Mouse (Mus musculus): ENCODE data around the gene Grid1.

GRCm38 (mm10) chr14:34821131-34821790, 1.4 kb downstream of the Grid1 start:
- TF ChIP-seq CTCF (IDR thresholded peaks at IDR 0.05; ENCODE audit: insufficient read depth, low read length) (no peak), POLR2A (IDR thresholded peaks at IDR 0.05; ENCODE audit: borderline replicate concordance, extremely low read depth, low read depth, low read length) (no peak)
